Mouse (Mus musculus) hindbrain, embryonic 14.5 days (tissue): ENCODE measurements around the gene Ceacam9. TPM values are rescaled to one million over a fixed set of nuclear protein-coding genes. Genes with fewer than 3 reads are reported as not detected.
"Not testable (repeated sequence)": the region's sequence is repeated elsewhere in the genome, so short reads cannot be mapped to it uniquely, and the experiment has no call there.

Experiments used
- ATAC-seq: fragments of 200-750 bp; cut with Nextera tagmentation; 2 replicates; pipeline ENCODE4 v1.8.0; 2017; ENCODE audit warnings: moderate number of reproducible peaks, mild to moderate bottlenecking, moderate TSS enrichment, moderate library complexity; ENCODE audit not compliant: low FRiP score
- DNase-seq: peaks from one replicate; pipeline ENCODE4 v3.0.0-alpha.2; 2015; ENCODE audit warnings: low spot score
- H3K27ac ChIP-seq: fragments of 300-500 bp; sonication (generic); 2 replicates; pipeline ENCODE4 v1.5.1; 2014; ENCODE audit warnings: mild to moderate bottlenecking, moderate library complexity
- H3K27me3 ChIP-seq: fragments of 300-500 bp; sonication (generic); 2 replicates; pipeline ENCODE4 v1.6.1; 2014; ENCODE audit warnings: mild to moderate bottlenecking, low read length, mixed read lengths; ENCODE audit not compliant: control insufficient read depth, insufficient read depth
- H3K36me3 ChIP-seq: fragments of 300-500 bp; sonication (generic); replicated peaks from 2 replicates; pipeline ENCODE4 v1.6.1; 2014; ENCODE audit not compliant: control insufficient read depth, insufficient read depth
- H3K4me1 ChIP-seq: fragments of 300-500 bp; sonication (generic); replicated peaks from 2 replicates; pipeline ENCODE4 v1.6.1; 2014; ENCODE audit warnings: antibody characterized with exemption, low read length, mixed read lengths; ENCODE audit not compliant: control insufficient read depth, insufficient read depth
- H3K4me2 ChIP-seq: fragments of 300-500 bp; sonication (generic); replicated peaks from 2 replicates; pipeline ENCODE4 v1.6.1; 2014; ENCODE audit warnings: mild to moderate bottlenecking, moderate library complexity
- H3K4me3 ChIP-seq: fragments of 300-500 bp; sonication (generic); replicated peaks from 2 replicates; pipeline ENCODE4 v1.5.1; 2014; ENCODE audit warnings: mild to moderate bottlenecking, low read length
- H3K9ac ChIP-seq: fragments of 300-500 bp; sonication (generic); 2 replicates; pipeline ENCODE4 v1.6.1; 2014
- H3K9me3 ChIP-seq: fragments of 300-500 bp; sonication (generic); 2 replicates; pipeline ENCODE4 v1.6.1; 2016; ENCODE audit warnings: low read length; ENCODE audit not compliant: control insufficient read depth
- WGBS: fragments of 180-500 bp; shearing (Covaris S2); extraction: QIAGEN DNeasy Blood & Tissue Kit; methylation state at CpG from one replicate; pipeline ENCODE4 v1.1.7; 2014; 5-methylcytosine and 5-hydroxymethylcytosine counted together
- polyA plus RNA-seq: library from polyadenylated mRNA; unstranded; fragments of >200 nt; fragmentation: Nextera tagmentation; extraction: Ambion mirVana; gene quantifications from 2 replicates; pipeline ENCODE4 v1.2.1, GENCODE M21; 2014

The Ceacam9 gene
- polyA plus RNA-seq, 1 experiment from 2014 or later = not detected

DNA sequence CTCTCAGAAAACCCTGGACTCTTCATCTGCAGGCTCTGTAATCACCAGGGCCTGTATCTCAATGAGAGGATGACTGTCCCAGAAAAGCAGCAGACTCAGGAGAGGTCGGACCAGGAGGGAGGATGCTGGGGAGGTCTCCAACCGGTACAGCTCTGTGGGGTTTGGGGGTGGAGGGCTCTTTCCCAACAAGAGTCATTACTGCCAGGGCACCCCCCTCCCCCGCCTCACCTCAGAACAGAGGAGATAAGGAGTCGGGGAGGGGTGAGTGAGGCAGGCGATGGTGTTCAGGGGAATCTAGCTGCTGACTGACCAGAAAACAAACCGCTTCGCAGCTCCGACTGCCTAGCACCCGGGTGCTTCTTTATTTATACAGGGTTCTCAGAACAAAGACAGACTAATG is 13.5 kb upstream of the Ceacam9 start:
- Histone ChIP-seq H3K4me1 (no peaks in the 10 kb centered on the region), H3K9ac (no peak overlapping the region), H3K4me3 (no peak overlapping the region), H3K9me3 (no peaks in the 10 kb centered on the region), H3K4me2 (no peak overlapping the region), H3K36me3 (no peaks in the 10 kb centered on the region), H3K27ac (no peak overlapping the region), H3K27me3 (no peaks in the 10 kb centered on the region)
- WGBS = 32% methylated on average over 9 of the region's 9 CpGs
- ATAC-seq (no peak), DNase-seq (no peak)

DNA sequence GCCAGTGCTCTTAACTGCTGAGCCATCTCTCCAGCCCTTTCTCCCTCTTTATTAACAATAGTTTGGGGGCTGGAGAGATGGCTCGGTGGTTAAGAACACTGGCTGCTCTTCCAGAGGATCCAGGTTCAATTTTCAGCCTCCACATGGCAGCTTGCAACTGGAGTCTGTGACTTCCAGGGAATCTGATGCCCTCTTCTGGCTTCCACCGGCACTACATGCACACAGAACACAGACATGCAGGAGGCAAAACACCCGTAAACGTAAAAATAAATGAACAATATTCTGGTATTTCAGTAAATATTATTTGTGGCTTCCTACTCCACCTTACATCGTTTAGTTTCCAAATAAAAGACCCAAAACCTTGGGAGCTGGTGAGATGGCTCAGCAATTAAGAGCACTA is 11.1 kb upstream of the Ceacam9 start:
- Histone ChIP-seq H3K4me2 (no peak overlapping the region), H3K4me3 (no peak overlapping the region), H3K36me3 (no peaks in the 10 kb centered on the region), H3K27ac (no peak overlapping the region), H3K4me1 (no peaks in the 10 kb centered on the region), H3K9ac (no peak overlapping the region), H3K27me3 (no peaks in the 10 kb centered on the region), H3K9me3 (no peaks in the 10 kb centered on the region)
- WGBS = 82% methylated on average over 5 of the region's 5 CpGs
- DNase-seq = no peak
- ATAC-seq = no peak

DNA sequence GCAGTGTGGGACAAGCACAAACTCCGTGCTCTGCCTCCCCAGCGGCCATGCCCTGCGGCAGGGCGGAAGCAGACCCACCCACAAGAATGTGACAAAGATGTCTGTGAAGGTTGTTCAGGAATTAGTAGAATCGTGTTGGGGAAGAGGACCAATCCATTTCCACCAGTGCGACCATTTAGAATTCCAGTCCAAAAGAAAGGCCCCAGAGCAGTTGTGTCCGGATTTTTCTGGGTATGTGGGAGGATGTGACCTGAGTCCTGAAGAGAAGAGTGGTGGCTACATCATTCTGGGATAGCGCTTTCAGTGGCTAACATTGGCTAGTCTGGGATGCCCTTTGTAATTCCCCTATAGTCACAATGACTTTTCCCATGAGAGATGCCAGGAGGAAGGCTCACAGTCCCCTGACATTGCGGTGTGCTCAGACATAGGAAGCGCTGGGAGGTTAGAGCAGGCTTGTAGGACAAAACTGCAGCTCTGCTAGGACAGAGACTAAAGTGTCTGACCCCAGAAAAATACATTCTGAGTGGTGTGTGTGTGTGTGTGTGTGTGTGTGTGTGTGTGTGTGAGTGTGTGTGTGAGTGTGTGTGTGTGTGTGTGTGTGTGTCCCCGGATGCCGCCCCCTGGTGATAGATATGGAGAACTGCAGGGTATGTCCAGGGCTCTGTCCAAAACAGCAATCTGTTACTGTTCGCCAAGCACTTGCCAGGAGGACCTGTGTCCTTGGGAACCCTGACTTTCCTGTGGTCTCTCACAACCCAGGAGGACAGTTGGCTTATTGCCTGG is 8.9 kb upstream of the Ceacam9 start:
- ATAC-seq (no peak), DNase-seq (no peak)
- WGBS = 83% methylated on average over 13 of the region's 13 CpGs
- Histone ChIP-seq H3K4me3 (no peak overlapping the region), H3K9ac (no peak overlapping the region), H3K4me1 (no peaks in the 10 kb centered on the region), H3K27me3 (no peaks in the 10 kb centered on the region), H3K4me2 (no peak overlapping the region), H3K27ac (no peak overlapping the region), H3K9me3 (no peaks in the 10 kb centered on the region), H3K36me3 (no peaks in the 10 kb centered on the region)

DNA sequence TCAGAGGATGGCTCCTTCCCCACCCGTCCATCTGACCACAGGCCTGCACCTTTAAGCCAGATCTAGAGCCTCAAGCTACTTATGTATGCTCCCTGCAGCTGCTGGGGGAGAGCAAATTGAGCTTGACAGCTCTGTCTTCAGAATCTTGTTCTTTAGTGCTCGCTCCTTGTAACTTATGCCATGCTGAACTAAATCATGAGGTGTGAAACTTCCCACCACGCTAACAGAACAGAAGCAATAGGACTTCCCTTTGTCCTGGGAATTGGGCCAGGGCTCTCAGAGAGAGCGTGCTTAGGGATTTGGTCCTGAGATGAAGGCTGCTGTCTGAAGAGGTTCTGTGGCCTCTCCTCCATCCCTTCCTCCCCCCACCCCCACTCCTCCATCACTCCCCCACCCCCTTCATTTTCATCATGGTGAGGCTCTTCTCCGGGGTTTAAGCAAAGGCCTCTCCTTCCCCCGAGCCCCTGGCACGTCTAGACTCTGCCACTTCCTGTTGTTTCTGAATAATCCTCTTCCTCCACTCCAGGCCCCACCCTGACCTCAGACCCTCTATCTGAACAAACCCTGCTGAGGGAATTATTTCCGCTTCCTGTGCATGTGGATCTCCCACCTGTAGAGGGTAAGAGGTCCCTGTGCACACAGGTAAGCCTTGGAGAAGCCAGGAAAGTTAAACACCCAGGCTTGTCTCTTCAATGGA is 5.1 kb upstream of the Ceacam9 start:
- ATAC-seq, H3K27me3 ChIP-seq, H3K4me1 ChIP-seq, H3K27ac ChIP-seq, H3K9ac ChIP-seq, H3K36me3 ChIP-seq, H3K9me3 ChIP-seq, DNase-seq, H3K4me3 ChIP-seq, H3K4me2 ChIP-seq: not testable (repeated sequence)
- 46% methylated on average over 7 of the region's 8 CpGs for WGBS

DNA sequence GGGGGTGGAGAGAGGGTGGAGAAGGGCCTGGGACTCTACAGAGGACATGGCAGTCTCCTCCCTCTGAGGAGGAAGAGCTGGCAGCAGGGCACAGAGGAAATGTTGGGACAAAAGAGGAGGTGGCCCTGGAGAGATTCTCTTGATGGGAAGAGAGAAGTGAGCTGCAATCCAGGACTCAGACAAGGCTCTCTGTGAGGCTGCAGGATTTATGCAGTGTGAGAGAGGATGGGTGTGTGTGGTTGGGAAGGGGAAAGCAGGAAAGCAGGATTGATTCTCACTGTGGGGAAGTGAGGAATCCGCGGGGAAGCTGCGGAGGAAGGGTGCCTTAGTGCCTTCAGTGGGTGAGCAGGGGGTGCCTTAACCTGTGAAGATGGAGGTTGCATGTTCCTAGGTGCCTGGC is 761 bp downstream of the Ceacam9 start:
- not testable (repeated sequence) for H3K4me3 ChIP-seq, H3K27me3 ChIP-seq, H3K4me2 ChIP-seq, DNase-seq, H3K9ac ChIP-seq, H3K36me3 ChIP-seq, H3K27ac ChIP-seq, H3K4me1 ChIP-seq, H3K9me3 ChIP-seq, ATAC-seq
- WGBS = 63% methylated on average over 3 of the region's 3 CpGs

DNA sequence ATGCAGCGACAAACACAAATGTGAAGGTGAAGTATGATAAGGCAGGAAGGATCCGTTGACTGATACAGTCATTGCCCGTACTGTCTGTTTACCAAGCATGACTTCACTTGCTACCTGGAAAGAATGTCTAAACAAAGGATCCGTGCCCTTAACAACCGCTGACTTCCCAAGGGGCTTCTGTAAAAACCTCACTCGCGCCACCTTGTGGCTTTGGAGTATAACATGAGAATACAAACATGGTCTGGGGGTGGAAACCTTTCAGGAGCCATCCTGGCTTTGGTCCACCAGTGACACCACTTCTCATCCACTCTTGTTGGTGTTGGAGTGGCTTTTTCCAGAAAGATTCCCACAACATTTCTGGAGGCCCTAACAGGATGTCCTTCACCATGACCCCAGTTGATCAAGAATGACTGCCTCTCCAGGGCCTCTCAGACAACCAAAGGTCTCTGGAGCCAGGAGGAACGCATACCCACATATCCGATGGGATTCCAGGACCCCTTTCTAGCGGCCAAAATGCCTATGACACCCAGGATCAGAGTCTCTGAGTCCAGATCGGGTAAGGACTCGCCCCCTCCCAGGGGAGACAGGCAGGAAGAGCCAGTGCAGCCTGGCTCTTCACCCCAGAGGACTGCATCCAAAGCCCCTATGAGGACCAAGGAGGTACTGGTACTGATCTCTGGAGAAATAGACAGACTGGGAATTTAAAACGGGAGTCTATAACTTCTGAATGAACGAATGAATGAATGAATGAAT is 7.0 kb downstream of the Ceacam9 start:
- Histone ChIP-seq H3K4me1 (no peaks in the 10 kb centered on the region), H3K4me2 (peak overlapping the region; percentile 32), H3K9me3 (no peaks in the 10 kb centered on the region), H3K27ac (no peak overlapping the region), H3K27me3 (no peaks in the 10 kb centered on the region), H3K36me3 (no peaks in the 10 kb centered on the region), H3K9ac (no peak overlapping the region), H3K4me3 (no peak overlapping the region)
- WGBS = 29% methylated on average over 14 of the region's 14 CpGs
- peak; percentile 90 for DNase-seq
- no peak; the same call in 1 of the 2 replicates for ATAC-seq

DNA sequence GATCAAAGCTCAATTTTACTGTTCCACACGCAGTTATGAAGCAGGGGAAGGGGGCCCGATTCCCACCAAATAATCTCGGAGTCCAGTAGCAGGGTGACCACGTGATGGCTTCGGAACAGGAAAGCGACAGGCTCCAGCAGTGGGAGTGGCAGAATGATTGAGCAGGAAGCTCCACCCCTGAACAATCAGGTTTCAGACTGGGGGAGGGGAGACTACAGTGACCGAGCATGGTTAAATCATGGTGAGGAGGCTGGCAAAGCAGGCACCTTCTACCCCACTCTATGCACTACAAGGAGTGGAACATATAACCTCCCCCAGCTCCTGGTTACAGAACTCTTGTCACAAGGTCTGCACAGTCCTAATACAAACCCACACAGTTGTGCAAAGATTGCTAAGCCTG is 7.8 kb downstream of the Ceacam9 start:
- WGBS = 6% methylated on average over 7 of the region's 7 CpGs
- not testable (repeated sequence) for H3K4me1 ChIP-seq, ATAC-seq, H3K27ac ChIP-seq, H3K36me3 ChIP-seq, H3K27me3 ChIP-seq, DNase-seq, H3K9ac ChIP-seq, H3K4me3 ChIP-seq, H3K9me3 ChIP-seq
- peak overlapping the region; percentile 32 for H3K4me2 ChIP-seq

DNA sequence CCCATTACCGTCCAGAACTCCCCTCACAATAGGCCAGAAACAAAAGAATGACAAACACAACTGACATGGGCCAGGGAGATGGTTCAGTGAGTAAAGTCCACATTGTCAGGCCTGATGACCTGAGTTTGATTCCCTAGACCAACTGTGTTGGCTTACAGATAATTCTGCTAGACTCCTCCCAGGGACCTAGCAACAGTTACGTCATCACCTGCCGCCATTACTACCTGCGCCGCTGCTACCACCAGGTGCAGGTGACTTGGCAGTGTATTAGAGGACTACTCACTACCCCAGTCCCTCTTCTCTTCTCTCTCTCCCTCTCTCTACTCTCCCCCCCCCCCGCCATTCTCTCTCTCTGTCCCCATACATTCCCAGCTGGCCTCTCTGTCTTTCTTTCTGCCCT is 9.1 kb downstream of the Ceacam9 start:
- Histone ChIP-seq H3K27me3 (no peaks in the 10 kb centered on the region), H3K4me3 (no peak overlapping the region), H3K4me2 (no peak overlapping the region), H3K27ac (no peak overlapping the region), H3K9ac (no peak overlapping the region), H3K9me3 (no peaks in the 10 kb centered on the region), H3K36me3 (no peaks in the 10 kb centered on the region), H3K4me1 (no peaks in the 10 kb centered on the region)
- ATAC-seq (no peak), DNase-seq (no peak)
- 86% methylated on average over 5 of the region's 6 CpGs for WGBS

DNA sequence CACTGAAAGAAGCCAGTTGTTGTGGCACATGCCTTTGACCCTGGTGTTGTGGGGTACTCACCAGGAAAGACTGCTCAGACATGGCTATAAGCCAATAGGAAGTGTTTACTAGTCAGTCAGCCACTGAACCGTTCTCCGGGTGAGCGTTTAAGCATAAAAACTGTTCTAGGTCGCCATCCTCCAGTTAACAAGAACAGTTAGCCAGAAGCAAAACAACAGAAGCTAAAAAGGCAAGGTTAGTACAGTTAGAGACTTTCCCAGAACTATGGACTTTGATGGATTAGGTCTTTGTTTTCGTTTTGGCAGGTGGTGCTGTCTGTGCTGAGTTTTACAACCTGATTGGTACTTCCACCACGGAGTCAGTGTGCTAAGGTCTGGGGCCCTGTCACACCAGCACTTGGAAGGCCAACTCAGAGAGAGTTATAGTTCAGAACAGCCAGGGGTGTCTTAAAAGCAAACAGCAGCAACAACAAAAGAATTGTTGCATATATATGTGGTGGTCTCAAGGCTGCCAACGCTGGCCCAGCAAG is 10.2 kb downstream of the Ceacam9 start:
- Histone ChIP-seq H3K9me3 (no peaks in the 10 kb centered on the region), H3K4me3 (no peak overlapping the region), H3K4me1 (no peaks in the 10 kb centered on the region), H3K4me2 (no peak overlapping the region), H3K9ac (no peak overlapping the region), H3K27me3 (no peaks in the 10 kb centered on the region), H3K27ac (no peak overlapping the region), H3K36me3 (no peaks in the 10 kb centered on the region)
- ATAC-seq = no peak
- DNase-seq = no peak
- 58% methylated on average over 7 of the region's 7 CpGs for WGBS
